Mouse (Mus musculus) MEL (cell line): ENCODE results near the gene Gnb3. TPM values are rescaled to one million over a fixed set of nuclear protein-coding genes. Genes with fewer than 3 reads are reported as not detected.

Experiments used
- DNase-seq: peaks from one replicate; pipeline ENCODE4 v3.0.0; 2011; ENCODE audit warnings: low read depth, low spot score
- H3K27ac ChIP-seq: 2 replicates; pipeline ENCODE4 v1.5.1; 2012; ENCODE audit warnings: low read depth, mild to moderate bottlenecking, control low read depth, low read length, moderate library complexity; ENCODE audit not compliant: control insufficient read depth
- H3K27me3 ChIP-seq, 2 experiments: fragments of 150-350 bp in 1 of 2; sonication (generic) in 1 of 2; 2 replicates each; pipeline ENCODE4 v1.6.1; 2012; ENCODE audit warnings: low read length in 2 of 2, mild to moderate bottlenecking in 2 of 2, improper control_type of control experiment in 1 of 2, moderate library complexity in 1 of 2; ENCODE audit not compliant: insufficient read depth in 2 of 2, control insufficient read depth in 1 of 2
- H3K36me3 ChIP-seq, 2 experiments: 2 replicates each; pipeline ENCODE4 v1.6.1; 2012 to 2014; ENCODE audit warnings: low read length in 2 of 2, improper control_type of control experiment in 1 of 2, inconsistent platforms in 1 of 2, mild to moderate bottlenecking in 1 of 2; ENCODE audit not compliant: insufficient read depth in 2 of 2, control insufficient read depth in 1 of 2
- H3K4me1 ChIP-seq, 2 experiments: fragments of 150-350 bp in 1 of 2; sonication (generic) in 1 of 2; 2 replicates each; pipeline ENCODE4 v1.6.1; 2012; ENCODE audit warnings: low read length in 2 of 2, improper control_type of control experiment in 1 of 2, mild to moderate bottlenecking in 1 of 2; ENCODE audit not compliant: insufficient read depth in 2 of 2, control insufficient read depth in 1 of 2
- H3K4me3 ChIP-seq, 2 experiments: fragments of 150-350 bp in 1 of 2; sonication (generic) in 1 of 2; 2 replicates each; pipeline ENCODE4 v1.5.1; 2012; ENCODE audit warnings: low read depth in 2 of 2, low read length in 2 of 2, mild to moderate bottlenecking in 2 of 2, moderate library complexity in 2 of 2, control low read depth in 1 of 2, improper control_type of control experiment in 1 of 2; ENCODE audit not compliant: control insufficient read depth in 1 of 2, insufficient read depth in 1 of 2
- H3K79me2 ChIP-seq: 2 replicates; pipeline ENCODE4 v1.6.1; 2012; ENCODE audit warnings: mild to moderate bottlenecking, low read length, moderate library complexity; ENCODE audit not compliant: control insufficient read depth, poor library complexity, insufficient read depth
- H3K9ac ChIP-seq: 2 replicates; pipeline ENCODE4 v1.6.1; 2012; ENCODE audit warnings: low read depth, mild to moderate bottlenecking, control low read depth, low read length, moderate library complexity; ENCODE audit not compliant: control insufficient read depth, poor library complexity, severe bottlenecking
- H3K9me3 ChIP-seq: fragments of 150-350 bp; sonication (generic); replicated peaks from 2 replicates; pipeline ENCODE4 v1.6.1; 2012; ENCODE audit warnings: mild to moderate bottlenecking, low read length, improper control_type of control experiment, moderate library complexity; ENCODE audit not compliant: insufficient read depth
- BHLHE40 ChIP-seq: IDR thresholded peaks from 2 replicates; pipeline ENCODE4 v1.6.1; 2012; ENCODE audit warnings: low read depth, mild to moderate bottlenecking, inconsistent platforms, low read length, improper control_type of control experiment, borderline replicate concordance
- CHD2 ChIP-seq: IDR thresholded peaks from 2 replicates; pipeline ENCODE4 v1.6.1; 2011; ENCODE audit warnings: low read length, improper control_type of control experiment
- E2F4 ChIP-seq: IDR thresholded peaks from 2 replicates; pipeline ENCODE4 v1.6.1; 2011; ENCODE audit warnings: low read depth, low read length, improper control_type of control experiment, borderline replicate concordance
- ELF1 ChIP-seq: IDR thresholded peaks from 2 replicates; pipeline ENCODE4 v1.6.1; 2014; ENCODE audit warnings: low read depth, mild to moderate bottlenecking, inconsistent platforms, low read length, improper control_type of control experiment, moderate library complexity
- EP300 ChIP-seq, 2 experiments: IDR thresholded peaks; 2 replicates each; pipeline ENCODE4 v1.6.1; 2011; ENCODE audit warnings: improper control_type of control experiment in 2 of 2, low read length in 2 of 2, low read depth in 1 of 2, mild to moderate bottlenecking in 1 of 2
- ETS1 ChIP-seq: IDR thresholded peaks from 2 replicates; pipeline ENCODE4 v1.6.1; 2012; ENCODE audit warnings: low read depth, mild to moderate bottlenecking, inconsistent platforms, low read length, improper control_type of control experiment, moderate library complexity
- GABPA ChIP-seq: IDR thresholded peaks from 2 replicates; pipeline ENCODE4 v1.6.1; 2012; ENCODE audit warnings: low read depth, mild to moderate bottlenecking, inconsistent platforms, low read length, improper control_type of control experiment, moderate library complexity
- GATA1 ChIP-seq: IDR thresholded peaks from 2 replicates; pipeline ENCODE4 v1.6.1; 2011; ENCODE audit warnings: low read depth, low read length, improper control_type of control experiment
- HCFC1 ChIP-seq: IDR thresholded peaks from 2 replicates; pipeline ENCODE4 v1.6.1; 2012; ENCODE audit warnings: low read depth, mild to moderate bottlenecking, inconsistent platforms, low read length, improper control_type of control experiment, moderate library complexity
- KAT2A ChIP-seq: conservative IDR thresholded peaks from 2 replicates; pipeline ENCODE4 v1.6.1; 2012; ENCODE audit warnings: low read depth, low read length, improper control_type of control experiment, inconsistent platforms
- MAFK ChIP-seq: IDR thresholded peaks from 2 replicates; pipeline ENCODE4 v1.6.1; 2011; ENCODE audit warnings: low read depth, mild to moderate bottlenecking, low read length, improper control_type of control experiment, borderline replicate concordance
- MAX ChIP-seq: IDR thresholded peaks from 2 replicates; pipeline ENCODE4 v1.6.1; 2011; ENCODE audit warnings: low read length, improper control_type of control experiment
- MAZ ChIP-seq: IDR thresholded peaks from 2 replicates; pipeline ENCODE4 v1.6.1; 2012; ENCODE audit warnings: low read depth, mild to moderate bottlenecking, inconsistent platforms, low read length, improper control_type of control experiment
- MEF2A ChIP-seq: IDR thresholded peaks from 2 replicates; pipeline ENCODE4 v1.6.1; 2014; ENCODE audit warnings: low read depth, mild to moderate bottlenecking, inconsistent platforms, low read length, improper control_type of control experiment; ENCODE audit not compliant: poor library complexity, insufficient replicate concordance, severe bottlenecking; ENCODE audit errors: extremely low read depth
- MXI1 ChIP-seq: IDR thresholded peaks from 2 replicates; pipeline ENCODE4 v1.6.1; 2011; ENCODE audit warnings: mild to moderate bottlenecking, low read depth, low read length, improper control_type of control experiment
- MYB ChIP-seq: IDR thresholded peaks from 2 replicates; pipeline ENCODE4 v1.6.1; 2011; ENCODE audit warnings: mild to moderate bottlenecking, low read depth, low read length, improper control_type of control experiment
- MYC ChIP-seq: IDR thresholded peaks from 2 replicates; pipeline ENCODE4 v1.6.1; 2011; ENCODE audit warnings: low read depth, mild to moderate bottlenecking, low read length, improper control_type of control experiment, moderate library complexity
- NELFE ChIP-seq: IDR thresholded peaks from 2 replicates; pipeline ENCODE4 v1.6.1; 2011; ENCODE audit warnings: low read depth, low read length, improper control_type of control experiment
- POLR2A ChIP-seq, 2 experiments: IDR thresholded peaks; 2 replicates each; pipeline ENCODE4 v1.6.1; 2011 to 2012; ENCODE audit warnings: low read length in 2 of 2, mild to moderate bottlenecking in 2 of 2, control low read depth in 1 of 2, improper control_type of control experiment in 1 of 2, low read depth in 1 of 2, moderate library complexity in 1 of 2; ENCODE audit not compliant: control insufficient read depth in 1 of 2, insufficient read depth in 1 of 2, poor library complexity in 1 of 2
- POLR2AphosphoS2 ChIP-seq: IDR thresholded peaks from 2 replicates; pipeline ENCODE4 v1.6.1; 2011; ENCODE audit warnings: low read length, improper control_type of control experiment
- RCOR1 ChIP-seq: IDR thresholded peaks from 2 replicates; pipeline ENCODE4 v1.6.1; 2012; ENCODE audit warnings: low read depth, mild to moderate bottlenecking, inconsistent platforms, low read length, improper control_type of control experiment
- SIN3A ChIP-seq: IDR thresholded peaks from 2 replicates; pipeline ENCODE4 v1.6.1; 2012; ENCODE audit warnings: low read length, improper control_type of control experiment, inconsistent platforms
- SMC3 ChIP-seq: IDR thresholded peaks from 2 replicates; pipeline ENCODE4 v1.6.1; 2011; ENCODE audit warnings: low read depth, low read length, improper control_type of control experiment
- TAL1 ChIP-seq: IDR thresholded peaks from 2 replicates; pipeline ENCODE4 v1.6.1; 2012; ENCODE audit warnings: mild to moderate bottlenecking, inconsistent platforms, low read length, moderate library complexity, mixed read lengths
- TBP ChIP-seq: IDR thresholded peaks from 2 replicates; pipeline ENCODE4 v1.8.0; 2011; ENCODE audit warnings: low read depth, low read length, improper control_type of control experiment
- TCF12 ChIP-seq: IDR thresholded peaks from 2 replicates; pipeline ENCODE4 v1.6.1; 2014; ENCODE audit warnings: low read depth, mild to moderate bottlenecking, inconsistent platforms, low read length, improper control_type of control experiment, moderate library complexity
- UBTF ChIP-seq: IDR thresholded peaks from 2 replicates; pipeline ENCODE4 v1.6.1; 2012; ENCODE audit warnings: low read depth, mild to moderate bottlenecking, inconsistent platforms, low read length, improper control_type of control experiment, moderate library complexity, borderline replicate concordance; ENCODE audit not compliant: insufficient read depth
- USF1 ChIP-seq: IDR thresholded peaks from 2 replicates; pipeline ENCODE4 v1.6.1; 2014; ENCODE audit warnings: low read depth, mild to moderate bottlenecking, inconsistent platforms, low read length, improper control_type of control experiment, moderate library complexity
- ZC3H11A ChIP-seq: IDR thresholded peaks from 2 replicates; pipeline ENCODE4 v1.6.1; 2012; ENCODE audit warnings: low read depth, mild to moderate bottlenecking, inconsistent platforms, low read length, improper control_type of control experiment
- ZMIZ1 ChIP-seq: IDR thresholded peaks from 2 replicates; pipeline ENCODE4 v1.6.1; 2012; ENCODE audit warnings: low read depth, mild to moderate bottlenecking, inconsistent platforms, low read length, improper control_type of control experiment, moderate library complexity
- polyA plus RNA-seq, 2 experiments: library from polyadenylated mRNA; stranded (reverse) in 1 of 2; unstranded in 1 of 2; fragments of >175 nt in 1 of 2; fragments of >200 nt in 1 of 2; gene quantifications; 2 replicates each; pipeline versions ENCODE4 v1.2.1 to v1.2.4; 2012; ENCODE audit warnings: low replicate concordance in 2 of 2, low read depth in 1 of 2; ENCODE audit not compliant: insufficient read length in 2 of 2, insufficient read depth in 1 of 2, missing spikeins in 1 of 2
- total RNA-seq: library from RNA; depleted of rRNA; stranded (reverse); fragments of 300-350 nt; gene quantifications from 2 replicates; pipeline ENCODE4 v1.2.3, GENCODE M21; 2012

Gene Gnb3
- total and polyA plus RNA-seq, 3 experiments, result 0.08 to 0.21 TPM; not detected in 1

DNA sequence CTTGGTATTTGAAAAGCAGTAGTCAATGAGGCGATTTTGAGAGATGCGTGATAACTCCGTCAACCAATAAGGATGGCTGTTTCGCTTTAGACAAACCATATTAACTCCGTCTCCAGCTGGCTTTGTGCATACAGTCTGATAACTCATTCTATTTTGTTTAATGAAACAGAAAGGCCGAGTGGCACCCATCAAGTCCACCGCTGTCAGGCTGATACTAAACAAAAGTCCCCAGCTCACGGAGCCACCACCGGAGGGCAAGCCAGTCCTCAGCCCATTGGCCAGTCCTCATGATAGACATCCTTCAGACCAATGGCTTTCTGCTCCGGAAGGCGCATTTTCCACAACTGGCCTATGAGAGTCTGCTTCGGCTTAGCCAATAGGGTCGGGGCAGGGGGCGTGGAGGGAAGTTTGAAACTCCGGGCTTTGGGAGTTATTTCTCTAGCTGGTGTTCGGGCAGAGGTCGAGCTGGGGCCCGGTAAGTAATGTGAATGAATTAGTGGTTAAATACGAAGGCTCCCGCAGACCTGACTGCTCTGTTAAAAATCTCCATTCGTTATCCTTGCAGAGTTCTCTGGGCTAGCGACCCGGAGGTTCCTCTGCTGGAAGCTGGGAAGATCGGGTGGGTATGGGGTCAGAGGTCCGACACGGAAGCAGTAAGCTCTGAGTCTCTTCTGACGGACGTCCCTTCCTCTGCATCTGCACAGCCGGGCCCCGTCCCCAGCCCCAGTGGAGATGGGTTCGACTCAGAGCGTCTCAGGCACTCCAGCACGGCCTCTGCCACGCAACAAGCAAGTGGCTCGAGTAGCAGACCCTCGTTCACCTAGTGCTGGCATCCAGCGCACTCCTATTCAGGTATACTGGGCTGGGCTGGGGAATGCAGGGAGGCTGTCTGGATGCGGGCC lies 10.0 kb downstream of the Gnb3 start (continued):
- TF ChIP-seq POLR2AphosphoS2, result peak; percentile 89
- TF ChIP-seq GATA1, result peak; percentile 53
- TF ChIP-seq EP300 (IDR thresholded peaks at IDR 0.05; ENCODE audit: low read depth in 1 of 2, low read length in 2 of 2), result no peak
- no peak for TF ChIP-seq TAL1
- TF ChIP-seq ETS1, result 0 out of 2 replicates have a peak, but pooled peaks have one; percentile 45

- H3K27ac ChIP-seq, result peak within 1 kb of the TSS; percentile 88
- H3K27me3 ChIP-seq, result no peaks in the 10 kb centered on the region
- peak; percentile 99 for DNase-seq
- peaks cover 2 to 6% of the 10 kb centered on the region in 2 experiments; a peak in 3 of 4 replicates for H3K4me1 ChIP-seq
- H3K4me3 ChIP-seq, result peak within 1 kb of the TSS; percentile 79 to 89
- peaks cover 22% of the 10 kb centered on the region for H3K79me2 ChIP-seq
- peak within 1 kb of the TSS; percentile 87 for H3K9ac ChIP-seq
- peaks cover 0 to 8% of the 10 kb centered on the region in 2 experiments; a peak in 2 of 4 replicates for H3K36me3 ChIP-seq
- H3K9me3 ChIP-seq, result no peaks in the 10 kb centered on the region
- TF ChIP-seq ZMIZ1 (peak; percentile 95), TBP (peak; percentile 9), MAFK (no peak), HCFC1 (peak; percentile 93), MXI1 (peak; percentile 86), TCF12 (peak; percentile 55; the same call in 1 of the 2 replicates), RCOR1 (peak; percentile 41; the same call in 1 of the 2 replicates), MYB (0 out of 2 replicates have a peak, but pooled peaks have one; percentile 20), UBTF (no peak), ZC3H11A (no peak), MYC (peak; percentile 91), KAT2A (peak; percentile 100), MAZ (peak; percentile 94), NELFE (peak; percentile 95), MEF2A (no peak), USF1 (peak; percentile 60), POLR2AphosphoS2 (peak; percentile 92), GATA1 (peak; percentile 4; the same call in 1 of the 2 replicates), E2F4 (no peak), BHLHE40 (no peak), POLR2A (IDR thresholded peaks at IDR 0.05; ENCODE audit: control insufficient read depth in 1 of 2, insufficient read depth in 1 of 2, low read depth in 1 of 2, low read length in 2 of 2, poor library complexity in 1 of 2) (peak; percentile 58 to 79; a peak in 2 of 4 replicates), SIN3A (peak; percentile 75), MAX (peak; percentile 81), CHD2 (peak; percentile 89), GABPA (no peak), SMC3 (0 out of 2 replicates have a peak, but pooled peaks have one; percentile 1), ELF1 (peak; percentile 94)
These were observed 10.9 kb downstream of the Gnb3 start, which contains the start of the genes Usp5 and Cdca3 for GRCm38 (mm10) chr6:124828868-124829798. Gene Usp5 (minus strand): TSS chr6:124829484. Gene Cdca3 (plus strand): TSS chr6:124829547.
